Mouse (Mus musculus): ENCODE measurements at regions not wholly inside any gene's neighbourhood (a gene's known extent, or its start where the extent isn't known, plus 50 kb on each side); places are given as distances from the start of the nearest gene placed in this dataset.

DNA sequence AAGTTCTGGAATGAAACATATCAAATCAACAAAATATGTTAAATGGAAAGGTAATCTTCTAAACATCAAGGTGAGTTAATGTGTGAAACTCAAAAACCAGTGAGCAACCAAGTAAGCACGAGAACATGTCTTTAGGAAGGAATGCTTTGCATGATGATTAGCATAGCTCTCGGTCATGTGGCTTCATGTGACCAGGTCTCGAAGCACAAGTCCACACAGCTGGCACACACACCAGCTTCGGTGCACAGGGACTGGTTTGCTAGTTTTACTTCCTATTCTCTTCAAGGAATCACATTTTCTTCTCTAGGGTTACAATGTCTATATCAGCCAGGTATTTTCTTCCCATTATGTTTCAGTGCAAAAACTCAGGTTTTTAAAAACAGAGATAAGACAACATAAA, 586.1 kb downstream of the Hdgfl1 start:
- TF ChIP-seq POLR2A (IDR thresholded peaks at IDR 0.05; ENCODE audit: insufficient read depth, low read depth, low read length), result no peak
- no peak for TF ChIP-seq CTCF (IDR thresholded peaks at IDR 0.05)
- no peak for TF ChIP-seq EP300 (IDR thresholded peaks at IDR 0.05; ENCODE audit: insufficient read depth, low read depth, low read length)
